Mouse (Mus musculus): ENCODE results near the gene Spryd7.

DNA sequence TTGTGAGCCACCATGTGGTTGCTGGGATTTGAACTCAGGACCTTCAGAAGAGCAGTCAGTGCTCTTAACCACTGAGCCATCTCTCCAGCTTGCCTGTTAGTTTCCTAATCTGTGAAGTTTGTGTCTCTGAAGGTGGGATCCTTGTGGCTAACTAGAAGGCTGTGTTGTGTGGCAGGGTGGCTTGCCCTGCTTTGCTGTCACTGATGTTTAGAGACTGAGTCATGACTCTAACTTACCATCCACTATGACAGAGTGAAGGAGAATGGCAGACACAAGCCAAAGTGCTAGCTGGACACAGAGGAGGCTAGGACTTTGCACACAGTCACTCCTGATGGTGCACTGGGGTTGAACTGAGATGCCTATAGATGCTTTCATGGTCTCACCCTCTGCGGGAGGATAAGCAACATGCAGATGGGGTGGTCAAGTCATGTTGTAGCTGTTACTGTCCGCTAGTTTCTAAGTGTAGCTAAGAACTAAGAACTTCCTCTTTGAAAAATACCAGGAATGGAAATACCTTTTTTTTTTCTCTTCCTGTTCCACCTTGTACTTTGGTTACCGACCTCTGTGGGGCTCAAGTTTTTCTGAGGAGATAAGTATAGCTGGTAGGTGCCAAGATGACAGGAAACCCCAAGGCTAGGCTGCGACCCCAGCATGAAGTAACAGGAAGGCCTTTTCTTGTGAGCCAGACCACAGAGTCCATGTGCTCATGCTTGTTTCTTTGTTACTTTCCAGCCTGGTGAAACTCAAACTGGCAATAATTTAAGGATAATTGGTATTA lies 32.8 kb upstream of the Spryd7 start:
- TF ChIP-seq EP300 (IDR thresholded peaks at IDR 0.05) = no peak
- no peak for TF ChIP-seq CTCF (IDR thresholded peaks at IDR 0.05)
